ENCODE assay signal across 25 mouse cellular contexts in genomic region chr7:116606255-116606654, GRCm38 (mm10).
DNase-seq lines count a peak whose midpoint lies in the region; ATAC-seq and TF ChIP-seq lines count a peak whose summit lies in the region.
"Had no signal": no experiment of that assay in that cellular context is flagged by ENCODE, and none has a peak within 500 bp of the region (broad histone marks: within the 10 kb centered on the region; RNA-seq: fewer than 3 reads in every experiment).

No protein-coding gene starts in this region.

- H3K27me3 ChIP-seq in hindbrain, postnatal 0 days (ENCODE audit: insufficient read depth, low read length): no peaks in the 10 kb centered on the region
- no peaks in the 10 kb centered on the region for H3K27me3 ChIP-seq in hindbrain, embryonic 14.5 days (ENCODE audit: control insufficient read depth, insufficient read depth, low read length)
- H3K27me3 ChIP-seq: heart, embryonic 13.5 days; liver, embryonic 12.5 days; midbrain, embryonic 13.5 days; neural tube, embryonic 12.5 days; stomach, embryonic 15.5 days had no signal

- 47% methylated on average over 6 of the region's 6 CpGs for WGBS in hindbrain, postnatal 0 days
- WGBS in hindbrain, embryonic 14.5 days: 69% methylated on average over 6 of the region's 6 CpGs

- no peaks in the 10 kb centered on the region for H3K4me1 ChIP-seq in hindbrain, postnatal 0 days (ENCODE audit: insufficient read depth, low read length)
- H3K4me1 ChIP-seq in hindbrain, embryonic 14.5 days (replicated peaks; ENCODE audit: control insufficient read depth, insufficient read depth, low read length): no peaks in the 10 kb centered on the region

- no peak overlapping the region for H3K4me2 ChIP-seq in hindbrain, postnatal 0 days (ENCODE audit: low read depth, low read length)
- no peak overlapping the region for H3K4me2 ChIP-seq in hindbrain, embryonic 14.5 days (replicated peaks)
- H3K4me2 ChIP-seq: heart, embryonic 13.5 days; limb, embryonic 12.5 days; liver, embryonic 12.5 days; midbrain, embryonic 13.5 days; neural tube, embryonic 12.5 days; stomach, embryonic 15.5 days had no signal

- DNase-seq in hindbrain, postnatal 0 days (ENCODE audit: low spot score): peak; percentile 66
- no peak for DNase-seq in hindbrain, embryonic 14.5 days (ENCODE audit: low spot score)
- peak; percentile 25 for DNase-seq in NIH3T3 (ENCODE audit: low read depth)
- DNase-seq in cerebellum, adult 11-12 months: peak; percentile 64
- peak; percentile 75 to 86 for DNase-seq in cerebellum, postnatal 10 days
- no peak for DNase-seq in layer of hippocampus, adult 8-10 months (ENCODE audit: low spot score in 2 of 2)
- DNase-seq in retina, embryonic 14.5 days (ENCODE audit: low spot score): no peak
- no peak for DNase-seq in liver
- DNase-seq: adrenal gland, postnatal 36 days; gastrocnemius, postnatal 36 days; heart, adult 2 months; heart, postnatal 14 days; lung, adult 2 months; lung, postnatal 36 days; thymus, adult 2 months; thymus, postnatal 4 days had no signal

- no peak overlapping the region for H3K27ac ChIP-seq in hindbrain, postnatal 0 days
- H3K27ac ChIP-seq in hindbrain, embryonic 14.5 days: no peak overlapping the region
- H3K27ac ChIP-seq: forebrain, embryonic 10.5 days; heart, adult 2 months; heart, embryonic 13.5 days; limb, embryonic 12.5 days; liver, embryonic 12.5 days; midbrain, embryonic 13.5 days; neural tube, embryonic 12.5 days; stomach, embryonic 15.5 days had no signal

- no peak overlapping the region for H3K4me3 ChIP-seq in hindbrain, postnatal 0 days (ENCODE audit: low read length)
- no peak overlapping the region for H3K4me3 ChIP-seq in hindbrain, embryonic 14.5 days (replicated peaks; ENCODE audit: low read length)
- H3K4me3 ChIP-seq: forebrain, embryonic 10.5 days; heart, adult 2 months; heart, embryonic 13.5 days; limb, embryonic 12.5 days; liver, embryonic 12.5 days; megakaryocyte, embryonic 14.5 days; midbrain, embryonic 13.5 days; neural tube, embryonic 12.5 days; stomach, embryonic 15.5 days had no signal

- H3K9me3 ChIP-seq in hindbrain, postnatal 0 days (ENCODE audit: low read length): no peaks in the 10 kb centered on the region
- H3K9me3 ChIP-seq in hindbrain, embryonic 14.5 days (ENCODE audit: control insufficient read depth, low read length): 0 out of 2 replicates have a peak, but pooled peaks cover 5% of the 10 kb centered on the region
- H3K9me3 ChIP-seq: forebrain, embryonic 10.5 days; heart, embryonic 13.5 days; limb, embryonic 12.5 days; liver, embryonic 12.5 days; megakaryocyte, embryonic 14.5 days; midbrain, embryonic 13.5 days; neural tube, embryonic 12.5 days; stomach, embryonic 15.5 days had no signal

- ATAC-seq in hindbrain, postnatal 0 days: no peak
- ATAC-seq in hindbrain, embryonic 14.5 days (ENCODE audit: low FRiP score): no peak
- ATAC-seq: CD4-positive, CD25-positive, alpha-beta regulatory T cell, adult 4 months; midbrain, embryonic 13.5 days had no signal

- no peaks in the 10 kb centered on the region for H3K36me3 ChIP-seq in hindbrain, postnatal 0 days (ENCODE audit: insufficient read depth, low read length)
- no peaks in the 10 kb centered on the region for H3K36me3 ChIP-seq in hindbrain, embryonic 14.5 days (replicated peaks; ENCODE audit: control insufficient read depth, insufficient read depth)
- H3K36me3 ChIP-seq: forebrain, embryonic 10.5 days; heart, embryonic 13.5 days; limb, embryonic 12.5 days; liver, embryonic 12.5 days; midbrain, embryonic 13.5 days; neural tube, embryonic 12.5 days; stomach, embryonic 15.5 days had no signal

- H3K9ac ChIP-seq in hindbrain, postnatal 0 days (replicated peaks; ENCODE audit: low read length): no peak overlapping the region
- no peak overlapping the region for H3K9ac ChIP-seq in hindbrain, embryonic 14.5 days
- H3K9ac ChIP-seq: heart, embryonic 13.5 days; limb, embryonic 12.5 days; liver, embryonic 12.5 days; midbrain, embryonic 13.5 days; neural tube, embryonic 12.5 days; stomach, embryonic 15.5 days had no signal

- no peak for TF ChIP-seq CTCF in hindbrain, postnatal 0 days (IDR thresholded peaks at IDR 0.05; ENCODE audit: low read depth)

Comparison
In these comparisons a context has a peak if more than half of its experiments do, and no peak if none do; other contexts are left out.
1. DNase-seq: peak in hindbrain, postnatal 0 days (single experiment), NIH3T3 (single experiment), cerebellum, adult 11-12 months (single experiment) and cerebellum, postnatal 10 days (2 of 2); none in hindbrain, embryonic 14.5 days (single experiment), layer of hippocampus, adult 8-10 months (0 of 2), retina, embryonic 14.5 days (single experiment) and liver (single experiment).